29 mouse cellular contexts compared by ENCODE assay signal in genomic region chr11:104010021-104010420, GRCm38 (mm10).
"Had no signal": no experiment of that assay in that cellular context is flagged by ENCODE, and none has a peak within 500 bp of the region (broad histone marks: within the 10 kb centered on the region; RNA-seq: fewer than 3 reads in every experiment).

No protein-coding gene starts in this region.

- H3K9me3 ChIP-seq: limb, embryonic 10.5 days; limb, embryonic 12.5 days; limb, embryonic 13.5 days; limb, embryonic 15.5 days; liver, embryonic 12.5 days; liver, embryonic 13.5 days; liver, embryonic 15.5 days; lung, embryonic 15.5 days; megakaryocyte, embryonic 14.5 days; midbrain, embryonic 10.5 days; midbrain, embryonic 12.5 days; midbrain, embryonic 13.5 days; midbrain, embryonic 15.5 days had no signal

- ATAC-seq: liver, embryonic 12.5 days; liver, postnatal 0 days; lung, postnatal 0 days; midbrain, embryonic 13.5 days; midbrain, embryonic 15.5 days had no signal

- H3K9ac ChIP-seq: limb, embryonic 12.5 days; limb, embryonic 13.5 days; limb, embryonic 15.5 days; liver, embryonic 12.5 days; liver, embryonic 13.5 days; liver, embryonic 14.5 days; liver, embryonic 15.5 days; liver, postnatal 0 days; lung, embryonic 14.5 days; lung, embryonic 15.5 days; midbrain, embryonic 12.5 days; midbrain, embryonic 13.5 days; midbrain, embryonic 15.5 days had no signal

- H3K4me1 ChIP-seq: limb, embryonic 10.5 days; limb, embryonic 12.5 days; limb, embryonic 13.5 days; liver, embryonic 12.5 days; liver, embryonic 13.5 days; liver, embryonic 15.5 days; lung, embryonic 15.5 days; midbrain, embryonic 10.5 days; midbrain, embryonic 12.5 days; midbrain, embryonic 13.5 days; midbrain, embryonic 15.5 days had no signal

- H3K4me3 ChIP-seq: left cerebral cortex, adult 2 months; limb, embryonic 10.5 days; limb, embryonic 12.5 days; limb, embryonic 13.5 days; limb, embryonic 15.5 days; liver, embryonic 12.5 days; liver, embryonic 13.5 days; liver, embryonic 15.5 days; lung, embryonic 15.5 days; megakaryocyte, embryonic 14.5 days; midbrain, embryonic 10.5 days; midbrain, embryonic 12.5 days; midbrain, embryonic 13.5 days; midbrain, embryonic 15.5 days; myocyte had no signal

- H3K27ac ChIP-seq: left cerebral cortex, adult 2 months; limb, embryonic 10.5 days; limb, embryonic 12.5 days; limb, embryonic 13.5 days; limb, embryonic 15.5 days; liver, embryonic 12.5 days; liver, embryonic 13.5 days; liver, embryonic 14.5 days; liver, embryonic 15.5 days; lung, embryonic 15.5 days; macrophage; midbrain, embryonic 10.5 days; midbrain, embryonic 12.5 days; midbrain, embryonic 13.5 days; midbrain, embryonic 15.5 days had no signal

- DNase-seq: left cerebral cortex, postnatal 4 days; liver, embryonic 13.5 days; liver, postnatal 0 days; lung, adult 18-20 months; lung, adult 2 months; lung, embryonic 14.5 days; lung, postnatal 10 days; lung, postnatal 14 days; lung, postnatal 36 days; lung, postnatal 4 days; midbrain, embryonic 14.5 days had no signal

- H3K27me3 ChIP-seq: limb, embryonic 12.5 days; limb, embryonic 13.5 days; limb, embryonic 15.5 days; liver, embryonic 12.5 days; liver, embryonic 13.5 days; liver, embryonic 15.5 days; lung, embryonic 15.5 days; midbrain, embryonic 12.5 days; midbrain, embryonic 13.5 days; midbrain, embryonic 15.5 days had no signal

- H3K4me2 ChIP-seq: limb, embryonic 12.5 days; limb, embryonic 13.5 days; limb, embryonic 15.5 days; liver, embryonic 11.5 days; liver, embryonic 12.5 days; liver, embryonic 13.5 days; liver, embryonic 15.5 days; lung, embryonic 14.5 days; lung, embryonic 15.5 days; midbrain, embryonic 12.5 days; midbrain, embryonic 13.5 days; midbrain, embryonic 15.5 days had no signal

- H3K36me3 ChIP-seq: limb, embryonic 10.5 days; limb, embryonic 12.5 days; limb, embryonic 13.5 days; limb, embryonic 15.5 days; liver, embryonic 12.5 days; liver, embryonic 13.5 days; liver, embryonic 15.5 days; lung, embryonic 15.5 days; midbrain, embryonic 10.5 days; midbrain, embryonic 12.5 days; midbrain, embryonic 13.5 days; midbrain, embryonic 15.5 days had no signal
